Mouse (Mus musculus): ENCODE data around the gene Csnk1g1.

DNA sequence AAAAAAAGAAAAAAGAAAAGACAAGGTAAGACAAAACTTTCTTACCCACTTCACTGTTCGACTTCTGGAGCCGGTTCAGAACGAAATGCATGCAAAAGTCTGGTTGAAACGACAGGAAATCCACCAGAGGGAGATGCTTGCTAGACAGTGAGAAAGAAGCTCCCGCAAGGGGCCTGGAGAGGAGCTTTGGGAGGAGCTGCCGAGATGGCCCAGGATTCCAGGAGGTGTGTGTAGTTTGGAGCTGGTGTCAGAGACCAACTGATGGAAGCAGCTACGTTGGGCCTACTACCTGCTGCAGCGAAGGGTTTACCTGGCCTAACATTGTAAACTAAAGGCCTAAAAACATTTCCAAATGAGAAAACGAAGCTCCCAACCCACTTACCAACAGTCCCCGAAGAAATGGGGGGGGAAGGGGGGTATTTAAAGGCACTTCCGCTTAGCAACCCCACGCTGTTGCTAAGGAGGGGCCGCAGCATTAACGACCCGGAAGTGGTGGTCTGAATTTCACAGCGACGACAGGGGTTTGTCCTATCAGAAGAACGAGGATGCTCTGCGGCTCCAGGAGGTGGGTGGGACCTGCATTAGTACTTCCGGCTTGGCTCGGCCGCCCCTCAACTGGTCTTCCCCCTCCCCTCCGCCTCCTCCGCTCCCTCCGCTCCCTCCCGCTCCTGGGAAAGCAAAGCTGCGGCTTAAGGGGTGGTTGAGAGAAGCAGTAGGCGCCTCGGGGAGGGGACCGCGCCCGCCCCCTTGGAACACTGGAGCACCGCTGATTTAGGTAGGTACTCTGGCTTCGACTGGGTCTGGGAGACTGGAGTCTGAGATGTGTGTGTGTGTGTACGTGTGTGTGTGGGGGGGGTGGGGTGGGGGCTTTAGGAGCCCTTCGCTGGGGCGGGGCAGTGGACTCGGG lies at the start of gene Csnk1g1, which contains the start of gene Trip4:
- TF ChIP-seq POLR2A (IDR thresholded peaks at IDR 0.05; ENCODE audit: control insufficient read depth, low read depth, low read length): peak; percentile 44; the same call in 1 of the 2 replicates
- no peak for TF ChIP-seq CTCF (IDR thresholded peaks at IDR 0.05; ENCODE audit: control insufficient read depth, insufficient read depth, insufficient replicate concordance, low read depth, low read length)
